Mouse (Mus musculus) kidney, adult 2 months (tissue): ENCODE data around the gene Pdpk1. TPM values are rescaled to one million over a fixed set of nuclear protein-coding genes. Genes with fewer than 3 reads are reported as not detected.

Source experiments
- DNase-seq: peaks from one replicate; pipeline ENCODE4 v3.0.0; 2021
- H3K27ac ChIP-seq: fragments of 200-500 bp; 2 replicates; pipeline ENCODE4 v1.5.1; 2012; ENCODE audit warnings: low read depth, low read length, control low read depth, inconsistent platforms; ENCODE audit not compliant: insufficient read depth
- H3K27me3 ChIP-seq: fragments of 200-500 bp; replicated peaks from 2 replicates; pipeline ENCODE4 v1.6.1; 2012; ENCODE audit warnings: mild to moderate bottlenecking, moderate library complexity, low read length, inconsistent platforms; ENCODE audit not compliant: control insufficient read depth, insufficient read depth
- H3K36me3 ChIP-seq: fragments of 200-500 bp; 2 replicates; pipeline ENCODE4 v1.6.1; 2012; ENCODE audit warnings: mild to moderate bottlenecking, moderate library complexity, low read length, inconsistent platforms; ENCODE audit not compliant: control insufficient read depth, insufficient read depth
- H3K4me1 ChIP-seq: fragments of 200-500 bp; 2 replicates; pipeline ENCODE4 v1.6.1; 2011; ENCODE audit warnings: low read length; ENCODE audit not compliant: control insufficient read depth, insufficient read depth
- H3K4me3 ChIP-seq: fragments of 200-500 bp; 2 replicates; pipeline ENCODE4 v1.5.1; 2011; ENCODE audit warnings: mild to moderate bottlenecking, low read depth, low read length, control low read depth; ENCODE audit not compliant: insufficient read depth
- CTCF ChIP-seq: fragments of 200-500 bp; conservative IDR thresholded peaks from 2 replicates; pipeline ENCODE4 v1.5.1; 2011; ENCODE audit warnings: low read depth, mild to moderate bottlenecking, control low read depth, low read length, moderate library complexity, mixed read lengths; ENCODE audit not compliant: insufficient read depth, insufficient read length
- POLR2A ChIP-seq: fragments of 200-500 bp; IDR thresholded peaks from one replicate; pipeline ENCODE4 v1.6.1; 2011; ENCODE audit warnings: low read depth, low read length, control low read depth
- WGBS: fragments of 180-500 bp; shearing (Covaris S2); methylation state at CpG from one replicate; pipeline ENCODE4 v1.1.7; 2018; 5-methylcytosine and 5-hydroxymethylcytosine counted together
- polyA plus RNA-seq: library from polyadenylated mRNA; depleted of rRNA; stranded (reverse); fragments of >200 nt; gene quantifications from 2 replicates; pipeline ENCODE4 v1.2.3, GENCODE M21; 2012

The Pdpk1 gene
- polyA plus RNA-seq, 1 experiment, result 17.1 TPM

- H3K4me1 ChIP-seq, result peaks cover 15% of the 10 kb centered on the region
- peak; percentile 98 for DNase-seq
- peak within 1 kb of the TSS; percentile 78 for H3K4me3 ChIP-seq
- peak within 1 kb of the TSS; percentile 100 for H3K27ac ChIP-seq
- no peaks in the 10 kb centered on the region for H3K36me3 ChIP-seq
- under 1% methylated on average over 58 of the region's 58 CpGs for WGBS
- peak; percentile 96 for TF ChIP-seq POLR2A
- no peak for TF ChIP-seq CTCF
- no peaks in the 10 kb centered on the region for H3K27me3 ChIP-seq
These were observed 18.8 kb upstream of the Pdpk1 start, which contains the start of gene Atp6v0c for GRCm38 (mm10) chr17:24169317-24170065. Gene Atp6v0c, minus strand, starts transcription at chr17:24169702.

- WGBS, result under 1% methylated on average over 41 of the region's 41 CpGs
- H3K4me3 ChIP-seq, result peak overlapping the region; percentile 78
- no peaks in the 10 kb centered on the region for H3K27me3 ChIP-seq
- no peaks in the 10 kb centered on the region for H3K36me3 ChIP-seq
- H3K27ac ChIP-seq, result peak overlapping the region; percentile 100
- peaks cover 15% of the 10 kb centered on the region for H3K4me1 ChIP-seq
- peak; percentile 60 for DNase-seq
- TF ChIP-seq CTCF (no peak), POLR2A (no peak)
These were observed 18.0 kb upstream of the Pdpk1 start for GRCm38 (mm10) chr17:24168590-24169277.

- H3K27ac ChIP-seq, result peak overlapping the region; percentile 100
- H3K27me3 ChIP-seq, result no peaks in the 10 kb centered on the region
- peak overlapping the region; percentile 78 for H3K4me3 ChIP-seq
- no peaks in the 10 kb centered on the region for H3K36me3 ChIP-seq
- peaks cover 15% of the 10 kb centered on the region for H3K4me1 ChIP-seq
- peak; percentile 36 for DNase-seq
- 15% methylated on average over 7 of the region's 7 CpGs for WGBS
- TF ChIP-seq CTCF (no peak), POLR2A (no peak)
These were observed 17.3 kb upstream of the Pdpk1 start for GRCm38 (mm10) chr17:24167891-24168505.

GRCm38 (mm10) chr17:24167120-24167519 lies 16.4 kb upstream of the Pdpk1 start:
- Histone ChIP-seq H3K4me1 (peaks cover 15% of the 10 kb centered on the region), H3K27ac (peak overlapping the region; percentile 65), H3K36me3 (no peaks in the 10 kb centered on the region), H3K27me3 (no peaks in the 10 kb centered on the region), H3K4me3 (no peak overlapping the region)
- peak; percentile 71 for DNase-seq
- TF ChIP-seq POLR2A, result no peak
- TF ChIP-seq CTCF, result no peak
- 34% methylated on average over 6 of the region's 6 CpGs for WGBS

- Histone ChIP-seq H3K4me1 (peaks cover 18% of the 10 kb centered on the region), H3K27ac (peak overlapping the region; percentile 33), H3K36me3 (no peaks in the 10 kb centered on the region), H3K4me3 (no peak overlapping the region), H3K27me3 (no peaks in the 10 kb centered on the region)
- DNase-seq, result peak; percentile 85
- 56% methylated on average over 11 of the region's 11 CpGs for WGBS
- TF ChIP-seq CTCF, result 0 out of 2 replicates have a peak, but pooled peaks have one; percentile 5
- no peak for TF ChIP-seq POLR2A
These were observed 14.0 kb upstream of the Pdpk1 start for GRCm38 (mm10) chr17:24164566-24165259.

- H3K36me3 ChIP-seq, result no peaks in the 10 kb centered on the region
- no peak for TF ChIP-seq POLR2A
- TF ChIP-seq CTCF, result no peak
- H3K27me3 ChIP-seq, result no peaks in the 10 kb centered on the region
- H3K27ac ChIP-seq, result peak within 1 kb of the TSS; percentile 84
- DNase-seq, result peak; percentile 99
- H3K4me3 ChIP-seq, result peak within 1 kb of the TSS; percentile 88
- H3K4me1 ChIP-seq, result peaks cover 18% of the 10 kb centered on the region
- WGBS, result under 1% methylated on average over 47 of the region's 47 CpGs
These were observed 12.6 kb upstream of the Pdpk1 start, which contains the start of gene Amdhd2 for GRCm38 (mm10) chr17:24163176-24163962. Gene Amdhd2, minus strand, starts transcription at chr17:24163766.
